Mouse (Mus musculus) liver, embryonic 14.5 days (tissue): ENCODE measurements around the gene Spag9.

Source experiments
- CTCF ChIP-seq: IDR thresholded peaks from 2 replicates; pipeline ENCODE4 v1.5.1; 2016; ENCODE audit warnings: antibody characterized with exemption, low read depth, control low read depth
- EP300 ChIP-seq: IDR thresholded peaks from 2 replicates; pipeline ENCODE4 v1.6.1; 2016; ENCODE audit warnings: antibody characterized with exemption, low read depth

DNA sequence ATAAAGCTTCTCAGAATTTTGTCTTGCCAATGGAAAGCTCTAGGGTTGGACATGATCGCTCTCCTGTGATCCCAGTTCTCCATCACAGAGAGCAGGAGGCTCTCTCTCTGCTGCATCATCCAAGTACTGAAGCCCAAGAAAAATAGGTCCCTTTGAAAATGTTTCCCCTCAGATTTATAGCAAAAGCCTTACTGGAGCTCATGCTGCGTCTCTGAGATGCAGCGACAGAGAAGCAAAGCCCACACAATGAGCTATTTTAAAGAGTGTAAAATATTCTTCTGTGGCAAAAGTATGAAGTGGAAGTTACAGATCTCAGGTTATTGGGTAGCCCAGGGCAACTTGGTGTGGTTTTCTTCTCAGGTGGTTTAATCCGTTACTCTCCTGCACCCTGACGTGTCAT lies 68.0 kb downstream of the Spag9 start:
- no peak for TF ChIP-seq CTCF
- TF ChIP-seq EP300: no peak
